Mouse (Mus musculus) myocyte (in vitro differentiated cells): ENCODE data around the gene Gm42421. TPM values are rescaled to one million over a fixed set of nuclear protein-coding genes. Genes with fewer than 3 reads are reported as not detected.

ENCODE experiments used
- H3K27me3 ChIP-seq: one replicate; pipeline ENCODE4 v1.6.1; 2011; ENCODE audit not compliant: control insufficient read depth, insufficient read depth, insufficient read length
- H3K36me3 ChIP-seq: one replicate; pipeline ENCODE4 v1.6.1; 2011; ENCODE audit not compliant: control insufficient read depth, insufficient read depth
- H3K4me2 ChIP-seq: one replicate; pipeline ENCODE4 v1.6.1; 2011; ENCODE audit warnings: low read depth, control low read depth
- H3K4me3 ChIP-seq: one replicate; pipeline ENCODE4 v1.5.1; 2011; ENCODE audit warnings: mild to moderate bottlenecking, control low read depth, moderate library complexity
- H3K79me2 ChIP-seq: one replicate; pipeline ENCODE4 v1.6.1; 2011; ENCODE audit not compliant: control insufficient read depth, insufficient read depth
- H3ac ChIP-seq: one replicate; pipeline ENCODE4 v1.6.1; 2011; ENCODE audit not compliant: control insufficient read depth, insufficient read length
- MYOD1 ChIP-seq, 3 experiments: IDR thresholded peaks; one replicate each; pipeline ENCODE4 v1.6.1; 2011; ENCODE audit warnings: control low read depth in 2 of 3, low read depth in 2 of 3, mild to moderate bottlenecking in 2 of 3, moderate library complexity in 1 of 3; ENCODE audit not compliant: insufficient read length in 2 of 3, control insufficient read depth in 1 of 3
- POLR2A ChIP-seq: IDR thresholded peaks from one replicate; pipeline ENCODE4 v1.6.1; 2011; ENCODE audit warnings: low read depth, mild to moderate bottlenecking, control low read depth, moderate library complexity; ENCODE audit not compliant: insufficient read length
- POLR2AphosphoS2 ChIP-seq: IDR thresholded peaks from one replicate; pipeline ENCODE4 v1.6.1; 2011; ENCODE audit warnings: low read depth, control low read depth; ENCODE audit not compliant: insufficient read length
- polyA plus RNA-seq: library from polyadenylated mRNA; unstranded; fragments of >200 nt; fragmentation: generic; extraction: Trizol; gene quantifications from one replicate; pipeline ENCODE4 v1.2.1, GENCODE M21; 2012; ENCODE audit warnings: missing spikeins

Gm42421 gene
- polyA plus RNA-seq, 1 experiment, result 0.08 TPM

DNA sequence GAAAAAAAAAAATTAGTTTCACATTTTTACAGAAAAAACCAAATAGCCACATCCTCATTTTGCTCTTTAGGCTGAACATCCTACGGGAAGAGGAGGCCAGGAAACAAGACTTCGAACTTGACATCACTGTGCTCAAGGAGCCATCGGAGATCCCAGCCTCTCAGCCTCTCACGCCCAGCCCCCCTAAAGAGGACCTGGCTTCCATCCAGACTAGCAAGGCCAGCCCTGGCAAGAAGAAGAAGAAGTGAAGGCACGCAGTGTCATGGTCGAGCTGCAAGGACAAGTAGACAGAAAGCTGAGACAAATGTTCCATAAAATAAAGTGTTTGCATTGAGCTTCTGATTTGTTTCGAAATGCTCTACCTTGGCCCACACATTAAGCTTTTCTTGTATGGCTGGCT, 57.4 kb downstream of the Gm42421 start:
- H3K4me2 ChIP-seq, result no peak overlapping the region
- H3K36me3 ChIP-seq, result peaks cover 28% of the 10 kb centered on the region
- no peak overlapping the region for H3ac ChIP-seq

More for the DNA sequence above, 57.4 kb downstream of the Gm42421 start:
- TF ChIP-seq POLR2AphosphoS2 (no peak), POLR2A (no peak), MYOD1 (IDR thresholded peaks at IDR 0.05; ENCODE audit: control insufficient read depth in 1 of 3, insufficient read length in 2 of 3, low read depth in 2 of 3) (no peak)
- Histone ChIP-seq H3K79me2 (no peaks in the 10 kb centered on the region), H3K4me3 (no peak overlapping the region), H3K27me3 (no peaks in the 10 kb centered on the region)

Other genes with a start within 250 kb of the Gm42421 start
- gene Usp42, start 195.9 kb upstream of the Gm42421 start, polyA plus RNA-seq, result 4.1 TPM
- 17.0 TPM for gene Eif2ak1, start 110.4 kb upstream of the Gm42421 start, polyA plus RNA-seq
- 0.25 TPM for gene Ankrd61, start 30.5 kb upstream of the Gm42421 start, polyA plus RNA-seq
- 109 TPM for gene Aimp2, start 18.3 kb upstream of the Gm42421 start, polyA plus RNA-seq
- gene Pms2, start 18.2 kb upstream of the Gm42421 start, polyA plus RNA-seq, result 2.5 TPM
- not detected for gene Rsph10b, start 4.9 kb downstream of the Gm42421 start, polyA plus RNA-seq
- 31.0 TPM for gene Ccz1, start 86.7 kb downstream of the Gm42421 start, polyA plus RNA-seq
- not detected for gene Ocm, start 98.5 kb downstream of the Gm42421 start, polyA plus RNA-seq
- gene Lmtk2, start 172.3 kb downstream of the Gm42421 start, polyA plus RNA-seq, result 4.7 TPM